Mouse (Mus musculus) stomach, embryonic 14.5 days (tissue): ENCODE results near the gene Gpn3. TPM values are rescaled to one million over a fixed set of nuclear protein-coding genes. Genes with fewer than 3 reads are reported as not detected.

ENCODE experiments used
- ATAC-seq: fragments of 200-750 bp; cut with Nextera tagmentation; 2 replicates; pipeline ENCODE4 v1.8.0; 2017; ENCODE audit warnings: low read depth, moderate TSS enrichment; ENCODE audit not compliant: insufficient number of reproducible peaks, insufficient read depth, low FRiP score
- H3K27ac ChIP-seq: fragments of 300-500 bp; sonication (generic); 2 replicates; pipeline ENCODE4 v1.5.1; 2014; ENCODE audit warnings: mild to moderate bottlenecking, low read length, moderate library complexity, mixed read lengths
- H3K27me3 ChIP-seq: fragments of 300-500 bp; sonication (generic); 2 replicates; pipeline ENCODE4 v1.6.1; 2014; ENCODE audit warnings: low read length, control low read depth, mixed read lengths; ENCODE audit not compliant: control insufficient read depth, insufficient read depth
- H3K36me3 ChIP-seq: fragments of 300-500 bp; sonication (generic); 2 replicates; pipeline ENCODE4 v1.6.1; 2014; ENCODE audit warnings: mild to moderate bottlenecking, control low read depth, low read length, moderate library complexity, mixed read lengths; ENCODE audit not compliant: control insufficient read depth, insufficient read depth
- H3K4me1 ChIP-seq: fragments of 300-500 bp; sonication (generic); 2 replicates; pipeline ENCODE4 v1.6.1; 2014; ENCODE audit warnings: low read length, control low read depth, mixed read lengths; ENCODE audit not compliant: control insufficient read depth, insufficient read depth
- H3K4me2 ChIP-seq: fragments of 300-500 bp; sonication (generic); replicated peaks from 2 replicates; pipeline ENCODE4 v1.6.1; 2014; ENCODE audit warnings: low read depth, low read length, control low read depth
- H3K4me3 ChIP-seq: fragments of 300-500 bp; sonication (generic); 2 replicates; pipeline ENCODE4 v1.5.1; 2014; ENCODE audit warnings: low read depth, low read length, control low read depth
- H3K9ac ChIP-seq: fragments of 300-500 bp; sonication (generic); replicated peaks from 2 replicates; pipeline ENCODE4 v1.6.1; 2014; ENCODE audit warnings: low read depth, mild to moderate bottlenecking, control low read depth, low read length, moderate library complexity, mixed read lengths
- H3K9me3 ChIP-seq: fragments of 300-500 bp; sonication (generic); 2 replicates; pipeline ENCODE4 v1.6.1; 2016; ENCODE audit warnings: low read depth, low read length, control low read depth; ENCODE audit not compliant: control insufficient read depth
- WGBS: fragments of 180-500 bp; shearing (Covaris S2); extraction: QIAGEN DNeasy Blood & Tissue Kit; methylation state at CpG from one replicate; pipeline ENCODE4 v1.1.7; 2014; 5-methylcytosine and 5-hydroxymethylcytosine counted together
- polyA plus RNA-seq: library from polyadenylated mRNA; unstranded; fragments of >200 nt; fragmentation: Nextera tagmentation; extraction: Ambion mirVana; gene quantifications from 2 replicates; pipeline ENCODE4 v1.2.1, GENCODE M21; 2014

Gpn3 gene
- polyA plus RNA-seq, 1 experiment from 2014 or later: 67.0 TPM

DNA sequence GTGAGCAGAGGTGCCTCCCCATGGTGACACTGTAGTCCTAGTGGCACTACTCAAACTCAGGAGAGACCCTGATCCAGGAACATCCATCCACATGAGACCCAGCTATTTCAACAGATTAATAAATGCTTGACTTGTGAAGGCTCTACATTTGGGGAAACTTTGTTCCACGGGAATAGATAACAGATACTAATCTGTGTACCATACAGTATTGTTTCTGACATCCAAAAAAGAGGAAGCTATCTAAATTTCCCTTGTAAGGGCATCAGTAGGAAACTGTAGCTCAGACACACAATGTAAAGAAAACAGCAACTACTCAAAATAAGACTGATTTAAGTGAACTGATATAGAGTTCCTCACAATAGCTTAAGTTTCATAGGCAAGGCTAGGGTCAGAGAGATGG lies 28.8 kb upstream of the Gpn3 start:
- ATAC-seq: no peak
- Histone ChIP-seq H3K27me3 (no peaks in the 10 kb centered on the region), H3K9me3 (no peaks in the 10 kb centered on the region), H3K9ac (no peak overlapping the region), H3K36me3 (no peaks in the 10 kb centered on the region), H3K4me2 (no peak overlapping the region), H3K4me3 (no peak overlapping the region), H3K27ac (no peak overlapping the region), H3K4me1 (no peaks in the 10 kb centered on the region)
- WGBS: 76% methylated on average over 1 of the region's 1 CpGs

DNA sequence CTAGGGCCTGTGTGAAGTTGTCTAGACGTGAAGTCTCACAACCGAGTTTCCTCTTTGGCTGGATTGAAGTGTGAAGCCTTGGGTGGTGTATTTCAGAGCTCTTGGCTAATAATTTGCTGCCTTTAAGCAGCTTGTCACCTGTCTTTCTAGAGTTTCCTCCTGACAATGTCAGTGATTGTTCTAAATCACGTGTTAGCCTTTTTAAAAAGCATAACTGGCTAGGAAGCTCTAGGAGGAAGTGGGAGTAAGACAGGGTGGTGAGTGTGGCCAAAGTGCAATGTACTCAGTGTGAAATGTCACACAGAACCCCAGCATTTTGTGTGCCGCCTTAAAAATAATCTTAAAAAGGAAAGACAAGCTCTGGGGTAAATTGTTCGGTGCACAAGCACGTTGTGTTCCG lies 27.9 kb upstream of the Gpn3 start:
- no peaks in the 10 kb centered on the region for H3K4me1 ChIP-seq
- 59% methylated on average over 7 of the region's 7 CpGs for WGBS
- H3K9me3 ChIP-seq: no peaks in the 10 kb centered on the region
- H3K4me2 ChIP-seq: no peak overlapping the region
- H3K36me3 ChIP-seq: no peaks in the 10 kb centered on the region
- no peak overlapping the region for H3K27ac ChIP-seq
- H3K9ac ChIP-seq: no peak overlapping the region
- no peak overlapping the region for H3K4me3 ChIP-seq
- no peak for ATAC-seq
- no peaks in the 10 kb centered on the region for H3K27me3 ChIP-seq

GRCm38 (mm10) chr5:122344260-122344659 lies 27.4 kb upstream of the Gpn3 start:
- Histone ChIP-seq H3K4me1 (no peaks in the 10 kb centered on the region), H3K27me3 (no peaks in the 10 kb centered on the region), H3K9ac (no peak overlapping the region), H3K27ac (no peak overlapping the region), H3K9me3 (no peaks in the 10 kb centered on the region), H3K4me2 (no peak overlapping the region), H3K4me3 (no peak overlapping the region), H3K36me3 (no peaks in the 10 kb centered on the region)
- ATAC-seq: peak; percentile 28; the same call in 1 of the 2 replicates
- WGBS: 9% methylated on average over 5 of the region's 5 CpGs

- H3K4me3 ChIP-seq: no peak overlapping the region
- H3K9me3 ChIP-seq: no peaks in the 10 kb centered on the region
- 76% methylated on average over 4 of the region's 4 CpGs for WGBS
- no peak overlapping the region for H3K4me2 ChIP-seq
- no peaks in the 10 kb centered on the region for H3K4me1 ChIP-seq
- H3K9ac ChIP-seq: no peak overlapping the region
- no peaks in the 10 kb centered on the region for H3K36me3 ChIP-seq
- no peak overlapping the region for H3K27ac ChIP-seq
- H3K27me3 ChIP-seq: no peaks in the 10 kb centered on the region
- ATAC-seq: no peak
Measured at GRCm38 (mm10) chr5:122345777-122346176, 25.9 kb upstream of the Gpn3 start.

- H3K36me3 ChIP-seq: no peaks in the 10 kb centered on the region
- no peaks in the 10 kb centered on the region for H3K9me3 ChIP-seq
- H3K27me3 ChIP-seq: no peaks in the 10 kb centered on the region
- 0 out of 2 replicates have a peak, but pooled peaks cover 2% of the 10 kb centered on the region for H3K4me1 ChIP-seq
- H3K9ac ChIP-seq: peak within 1 kb of the TSS; percentile 87
- H3K4me3 ChIP-seq: peak within 1 kb of the TSS; percentile 80
- peak within 1 kb of the TSS; percentile 72 for H3K4me2 ChIP-seq
- WGBS: under 1% methylated on average over 50 of the region's 51 CpGs
- peak; percentile 91 for ATAC-seq
- H3K27ac ChIP-seq: peak within 1 kb of the TSS; percentile 56; the same call in 1 of the 2 replicates
Measured at GRCm38 (mm10) chr5:122353807-122354491, 17.7 kb upstream of the Gpn3 start, which contains the start of the genes Rad9b and Vps29. Gene Rad9b, minus strand, starts transcription at chr5:122354233. Gene Vps29, plus strand, starts transcription at chr5:122354369.

DNA sequence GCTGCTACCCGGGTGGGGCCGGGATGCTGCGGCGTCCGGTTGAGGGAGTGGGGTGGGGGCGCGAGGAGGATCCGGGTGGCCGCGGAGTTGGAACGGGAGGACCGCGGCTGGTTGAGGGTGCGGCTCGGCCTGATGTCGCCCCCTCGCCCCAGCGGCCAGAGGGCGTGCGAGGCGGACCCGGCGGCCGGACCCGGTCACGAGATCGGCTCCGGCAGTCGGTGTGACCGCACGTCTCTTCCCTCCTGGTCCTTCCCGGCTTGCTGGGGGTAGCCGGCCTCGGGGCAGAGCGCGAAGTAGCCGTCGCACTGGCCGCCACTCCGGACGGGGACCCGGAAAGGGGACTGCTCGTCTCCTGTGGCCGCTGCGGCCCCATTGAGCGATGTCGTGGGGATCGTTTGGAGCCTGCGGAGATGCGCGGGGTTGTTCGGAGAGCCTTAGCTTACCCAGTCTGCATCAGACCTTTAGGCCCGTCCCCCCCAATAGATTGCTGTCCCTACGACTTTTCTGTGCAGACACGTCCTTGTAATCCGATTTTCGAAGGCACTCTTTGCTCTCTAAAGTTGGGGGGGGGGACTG lies 17.1 kb upstream of the Gpn3 start:
- Histone ChIP-seq H3K4me2 (peak overlapping the region; percentile 72), H3K4me1 (0 out of 2 replicates have a peak, but pooled peaks cover 2% of the 10 kb centered on the region), H3K27me3 (no peaks in the 10 kb centered on the region), H3K27ac (peak overlapping the region; percentile 56; the same call in 1 of the 2 replicates), H3K36me3 (no peaks in the 10 kb centered on the region), H3K4me3 (peak overlapping the region; percentile 80), H3K9me3 (no peaks in the 10 kb centered on the region), H3K9ac (peak overlapping the region; percentile 87)
- WGBS: under 1% methylated on average over 52 of the region's 57 CpGs
- peak; percentile 68; the same call in 1 of the 2 replicates for ATAC-seq

DNA sequence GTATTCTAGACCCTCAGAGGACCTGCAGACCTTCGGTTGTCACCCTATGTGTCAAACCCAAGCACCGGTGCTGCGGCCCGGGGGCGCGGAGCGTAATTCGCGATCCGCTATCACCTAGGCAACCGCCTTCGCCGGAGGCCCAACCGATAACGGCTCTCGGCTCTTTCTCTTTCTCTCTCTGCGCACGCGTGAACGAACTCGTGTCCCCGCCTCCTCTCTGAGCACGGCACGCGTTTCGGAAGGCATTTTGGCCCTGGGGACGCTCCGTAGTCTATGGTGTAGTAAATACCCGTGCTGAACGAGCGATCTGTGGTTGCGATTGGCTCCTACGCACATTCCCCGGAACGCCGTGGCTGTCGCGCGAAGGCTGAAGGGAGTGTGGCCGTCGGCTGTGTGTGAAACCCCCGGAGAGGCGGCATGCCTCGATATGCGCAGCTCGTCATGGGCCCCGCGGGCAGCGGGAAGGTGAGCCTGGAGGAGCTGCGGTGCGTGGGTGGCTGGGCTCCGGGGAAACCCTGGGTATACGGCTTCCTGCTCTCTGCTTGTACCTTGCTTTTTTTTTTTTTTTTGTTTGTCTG lies 605 bp downstream of the Gpn3 start, which contains the start of gene Fam216a:
TSS of gene Fam216a (minus strand) at position 173 of the 578 bp plus-strand sequence.
- Histone ChIP-seq H3K27ac (peak within 1 kb of the TSS; percentile 93), H3K4me1 (peaks cover 11% of the 10 kb centered on the region; the same call in 1 of the 2 replicates), H3K27me3 (no peaks in the 10 kb centered on the region), H3K9ac (peak within 1 kb of the TSS; percentile 71), H3K36me3 (peaks cover 20% of the 10 kb centered on the region; the same call in 1 of the 2 replicates), H3K4me3 (peak within 1 kb of the TSS; percentile 81), H3K9me3 (no peaks in the 10 kb centered on the region), H3K4me2 (peak within 1 kb of the TSS; percentile 52)
- peak; percentile 94 for ATAC-seq
- WGBS: 0% methylated on average over 53 of the region's 53 CpGs

GRCm38 (mm10) chr5:122372878-122373277 lies 1.2 kb downstream of the Gpn3 start:
- 9% methylated on average over 5 of the region's 5 CpGs for WGBS
- H3K27ac ChIP-seq: peak overlapping the region; percentile 85
- no peak for ATAC-seq
- H3K4me2 ChIP-seq: peak overlapping the region; percentile 52
- H3K9ac ChIP-seq: peak overlapping the region; percentile 71
- peak overlapping the region; percentile 81 for H3K4me3 ChIP-seq
- peaks cover 16% of the 10 kb centered on the region; the same call in 1 of the 2 replicates for H3K36me3 ChIP-seq
- no peaks in the 10 kb centered on the region for H3K27me3 ChIP-seq
- no peaks in the 10 kb centered on the region for H3K9me3 ChIP-seq
- peaks cover 11% of the 10 kb centered on the region; the same call in 1 of the 2 replicates for H3K4me1 ChIP-seq
